ENCODE assay signal across 9 mouse cellular contexts in the genomic region with DNA sequence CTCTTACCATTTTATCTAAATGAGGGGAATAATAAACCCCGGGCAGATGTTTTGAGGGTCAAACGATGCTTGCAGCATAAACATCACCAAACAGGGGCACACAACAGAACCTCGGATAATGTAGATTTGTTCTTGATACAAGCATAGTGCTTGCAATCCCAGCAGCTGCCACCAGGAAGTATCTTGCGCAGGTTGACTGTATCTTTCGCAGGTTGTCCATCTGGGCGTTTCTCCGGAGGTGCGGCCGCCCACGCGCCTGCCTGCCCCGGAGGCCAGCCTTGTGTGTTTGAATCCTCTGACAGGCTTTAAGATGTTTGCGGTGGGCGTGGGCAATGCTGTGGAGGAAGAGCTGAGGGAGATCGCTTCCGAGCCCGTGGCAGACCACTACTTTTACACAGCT. TPM values are rescaled to one million over a fixed set of nuclear protein-coding genes. Genes with fewer than 3 reads are reported as not detected.
A peak's percentile ranks its signal among the peaks of the same experiment; 100 is the strongest.
DNase-seq lines count a peak whose midpoint lies in the region; ATAC-seq lines count a peak whose summit lies in the region.
"Had no signal": no experiment of that assay in that cellular context is flagged by ENCODE, and none has a peak within 500 bp of the region (broad histone marks: within the 10 kb centered on the region; RNA-seq: fewer than 3 reads in every experiment).

No protein-coding gene starts in this region.

- H3K27ac ChIP-seq in hindbrain, embryonic 11.5 days (ENCODE audit: low read depth, low read length): no peak overlapping the region
- H3K27ac ChIP-seq in hindbrain, embryonic 16.5 days (ENCODE audit: low read depth, low read length): no peak overlapping the region

- H3K4me2 ChIP-seq in hindbrain, embryonic 11.5 days (replicated peaks; ENCODE audit: low read depth, low read length): no peak overlapping the region
- no peak overlapping the region for H3K4me2 ChIP-seq in hindbrain, embryonic 16.5 days (ENCODE audit: low read length)

- no peaks in the 10 kb centered on the region for H3K9me3 ChIP-seq in hindbrain, embryonic 11.5 days (ENCODE audit: control insufficient read depth, low read length)
- no peaks in the 10 kb centered on the region for H3K9me3 ChIP-seq in hindbrain, embryonic 16.5 days (ENCODE audit: control insufficient read depth, low read length)

- ATAC-seq in hindbrain, embryonic 11.5 days (ENCODE audit: low FRiP score): no peak
- ATAC-seq in hindbrain, embryonic 16.5 days: no peak
- peak; percentile 34; the same call in 1 of the 2 replicates for ATAC-seq in neutrophil, adult 5-6 weeks (ENCODE audit: extremely low read depth, insufficient number of reproducible peaks, low FRiP score, poor library complexity, severe bottlenecking)

- peak; percentile 44 for DNase-seq in hindbrain, embryonic 11.5 days (ENCODE audit: low spot score)
- DNase-seq in 3T3-L1 (ENCODE audit: low read depth, low spot score): peak; percentile 6
- DNase-seq in MEL-GATA-1-ER (ENCODE audit: extremely low read depth, low read depth): peak; percentile 15
- peak; percentile 17 for DNase-seq in kidney, adult 9 months
- DNase-seq in c-Kit-positive CD71-positive TER-119-positive erythroid progenitor cells, embryonic 14.5 days (ENCODE audit: low spot score): no peak
- DNase-seq in gastrocnemius, adult 8-10 months (ENCODE audit: low spot score in 2 of 2): no peak

- H3K9ac ChIP-seq in hindbrain, embryonic 11.5 days (ENCODE audit: low read depth, low read length): no peak overlapping the region
- no peak overlapping the region for H3K9ac ChIP-seq in hindbrain, embryonic 16.5 days (ENCODE audit: low read depth, low read length)

- no peaks in the 10 kb centered on the region for H3K36me3 ChIP-seq in hindbrain, embryonic 11.5 days (ENCODE audit: control insufficient read depth, insufficient read depth, low read length)
- H3K36me3 ChIP-seq in hindbrain, embryonic 16.5 days (ENCODE audit: control insufficient read depth, insufficient read depth, low read length): no peaks in the 10 kb centered on the region

- H3K4me1 ChIP-seq in hindbrain, embryonic 11.5 days (replicated peaks; ENCODE audit: control insufficient read depth, insufficient read depth, low read length): no peaks in the 10 kb centered on the region
- H3K4me1 ChIP-seq in hindbrain, embryonic 16.5 days (ENCODE audit: control insufficient read depth, insufficient read depth, low read depth, low read length): no peaks in the 10 kb centered on the region

- 50% methylated on average over 17 of the region's 17 CpGs for WGBS in hindbrain, embryonic 11.5 days
- 47% methylated on average over 17 of the region's 17 CpGs for WGBS in hindbrain, embryonic 16.5 days

- H3K4me3 ChIP-seq in hindbrain, embryonic 11.5 days (ENCODE audit: low read depth, low read length): no peak overlapping the region
- H3K4me3 ChIP-seq in hindbrain, embryonic 16.5 days (ENCODE audit: low read length): no peak overlapping the region
- H3K4me3 ChIP-seq: myocyte had no signal

- no peaks in the 10 kb centered on the region for H3K27me3 ChIP-seq in hindbrain, embryonic 11.5 days (ENCODE audit: control insufficient read depth, insufficient read depth, low read length)
- H3K27me3 ChIP-seq in hindbrain, embryonic 16.5 days (replicated peaks; ENCODE audit: control insufficient read depth, insufficient read depth, low read length): no peaks in the 10 kb centered on the region

RNA-seq across cellular contexts. Expression of a gene that starts 8.3 kb away (rescaled TPM):
- polyA plus RNA-seq in hindbrain, embryonic 11.5 days (2014; fragmentation: Nextera tagmentation; extraction: Ambion mirVana): 0.85 TPM in 1 of 2 replicates, not detected in the other
- polyA plus RNA-seq in hindbrain, embryonic 16.5 days (2015; fragmentation: Nextera tagmentation; extraction: Ambion mirVana): 0.34 and 3.9 TPM in 2 replicates
- not detected in 2 replicates for total RNA-seq in neutrophil, adult 5-6 weeks (2017)
- not detected for total RNA-seq in gastrocnemius, adult 8-10 months (2022)
- polyA plus RNA-seq: myocyte had no signal

RNA-seq across cellular contexts. Expression of a gene that starts 39.6 kb away (rescaled TPM):
- polyA plus RNA-seq in hindbrain, embryonic 11.5 days (2014; fragmentation: Nextera tagmentation; extraction: Ambion mirVana): 23.4 and 32.1 TPM in 2 replicates
- polyA plus RNA-seq in hindbrain, embryonic 16.5 days (2015; fragmentation: Nextera tagmentation; extraction: Ambion mirVana): 27.2 and 27.4 TPM in 2 replicates
- 338 and 404 TPM in 2 replicates for total RNA-seq in neutrophil, adult 5-6 weeks (2017)
- total RNA-seq in gastrocnemius, adult 8-10 months (2022): 1 to 10 TPM; 2.2 to 4.3 (median 2.6) TPM

Comparison
In these comparisons a context has a peak if more than half of its experiments do, and no peak if none do; other contexts are left out.
1. DNase-seq: peak in hindbrain, embryonic 11.5 days (single experiment), 3T3-L1 (single experiment), MEL-GATA-1-ER (single experiment) and kidney, adult 9 months (single experiment); none in c-Kit-positive CD71-positive TER-119-positive erythroid progenitor cells, embryonic 14.5 days (single experiment) and gastrocnemius, adult 8-10 months (0 of 2).
2. RNA of a gene that starts 39.6 kb away (total RNA-seq): 338 to 404 TPM in neutrophil, adult 5-6 weeks; 2.2 to 4.3 TPM in gastrocnemius, adult 8-10 months; every median in the first group is over 10 times any median in the second.